Mouse (Mus musculus) splenic B cell, adult 2 months (primary cell): ENCODE data around the gene Itpr1.

Experiments
- DNase-seq: peaks from one replicate; pipeline ENCODE4 v3.0.0-alpha.2; 2011; ENCODE audit warnings: low read depth, low spot score
- H3K27me3 ChIP-seq: 2 replicates; pipeline ENCODE4 v1.6.1; 2012; ENCODE audit warnings: mild to moderate bottlenecking, low read length, moderate library complexity, mixed read lengths; ENCODE audit not compliant: control insufficient read depth, poor library complexity, insufficient read depth, severe bottlenecking
- H3K36me3 ChIP-seq: 2 replicates; pipeline ENCODE4 v1.6.1; 2012; ENCODE audit warnings: mild to moderate bottlenecking, low read length, moderate library complexity, mixed read lengths; ENCODE audit not compliant: control insufficient read depth, poor library complexity, insufficient read depth, severe bottlenecking

The Itpr1 gene

GRCm38 (mm10) chr6:108212881-108213295, at the start of gene Itpr1:
Itpr1 (plus strand) TSS chr6:108213096.
- Histone ChIP-seq H3K36me3 (peaks cover 4% of the 10 kb centered on the region; the same call in 1 of the 2 replicates), H3K27me3 (no peaks in the 10 kb centered on the region)
- DNase-seq = peak; percentile 98

DNA sequence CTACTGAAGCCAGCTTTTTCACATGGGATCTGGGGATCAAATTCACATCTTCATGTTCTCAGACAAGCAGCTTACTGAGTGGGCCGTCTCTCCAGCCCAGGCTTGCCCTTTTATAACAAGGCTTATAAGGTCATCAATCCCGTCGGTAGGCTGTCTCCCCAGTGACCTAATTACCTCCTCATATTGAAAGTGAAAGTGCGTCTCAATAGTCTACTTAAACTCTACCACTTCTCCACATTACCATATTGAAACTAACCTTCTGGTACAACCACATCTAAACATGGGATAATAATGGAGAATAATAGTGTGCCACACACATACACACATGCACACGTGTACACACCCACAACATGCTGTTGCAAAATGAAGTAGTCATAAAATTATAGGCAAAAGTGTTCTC, 48.0 kb upstream of the Itpr1 start:
- H3K36me3 ChIP-seq = no peaks in the 10 kb centered on the region
- DNase-seq = peak; percentile 49

GRCm38 (mm10) chr6:108165598-108165997, 47.3 kb upstream of the Itpr1 start:
- Histone ChIP-seq H3K27me3 (no peaks in the 10 kb centered on the region), H3K36me3 (no peaks in the 10 kb centered on the region)
- no peak for DNase-seq

More for the DNA sequence above, 48.0 kb upstream of the Itpr1 start:
- no peaks in the 10 kb centered on the region for H3K27me3 ChIP-seq

GRCm38 (mm10) chr6:108167946-108168680, 44.8 kb upstream of the Itpr1 start:
- DNase-seq = peak; percentile 22
- Histone ChIP-seq H3K36me3 (peaks cover 9% of the 10 kb centered on the region), H3K27me3 (no peaks in the 10 kb centered on the region)

DNA sequence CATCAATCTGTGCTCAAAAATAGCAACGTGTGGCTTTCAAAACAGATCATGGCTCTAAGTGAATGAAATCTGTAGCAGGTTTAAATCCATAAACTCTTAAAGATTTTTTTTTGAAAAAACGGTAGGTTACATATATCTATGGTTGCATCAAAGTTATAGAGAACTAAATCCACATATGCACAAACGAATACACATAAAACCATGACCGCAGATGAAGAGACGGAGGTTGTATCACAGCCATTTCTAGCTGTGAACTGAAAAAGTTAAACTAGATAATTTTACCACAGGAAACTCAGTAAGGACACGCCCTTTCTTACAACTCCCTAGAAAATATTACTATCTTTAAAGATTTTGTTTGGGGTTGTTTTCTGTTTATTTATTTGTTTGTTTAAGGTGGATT, 44.2 kb upstream of the Itpr1 start:
- no peak for DNase-seq
- Histone ChIP-seq H3K27me3 (no peaks in the 10 kb centered on the region), H3K36me3 (peaks cover 14% of the 10 kb centered on the region)

GRCm38 (mm10) chr6:108169466-108169865, 43.4 kb upstream of the Itpr1 start:
- no peak for DNase-seq
- Histone ChIP-seq H3K27me3 (no peaks in the 10 kb centered on the region), H3K36me3 (peaks cover 14% of the 10 kb centered on the region)

DNA sequence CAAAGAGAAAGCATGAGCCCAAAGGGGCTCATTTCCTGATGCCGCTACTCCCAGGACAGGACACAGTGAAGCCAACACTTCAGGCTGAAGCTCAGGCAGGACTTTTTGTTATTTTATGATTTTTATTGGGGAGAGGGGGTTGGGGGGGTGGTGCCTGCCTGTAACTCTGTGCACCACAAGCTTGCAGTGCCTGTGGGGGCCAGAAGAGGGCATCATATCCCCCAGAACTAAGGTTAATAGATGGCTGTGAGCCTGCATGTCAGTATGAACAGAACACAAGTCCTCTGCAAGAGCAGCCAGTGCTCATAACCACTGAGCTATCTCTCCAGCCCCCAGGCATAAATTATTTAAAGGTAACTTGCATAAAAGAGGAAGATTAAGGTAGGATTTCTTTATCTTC, 40.7 kb upstream of the Itpr1 start:
- no peak for DNase-seq
- Histone ChIP-seq H3K36me3 (peaks cover 14% of the 10 kb centered on the region), H3K27me3 (no peaks in the 10 kb centered on the region)

- H3K36me3 ChIP-seq = peaks cover 14% of the 10 kb centered on the region
- DNase-seq = no peak
- H3K27me3 ChIP-seq = no peaks in the 10 kb centered on the region
These were observed 38.7 kb upstream of the Itpr1 start for GRCm38 (mm10) chr6:108174181-108174580.

GRCm38 (mm10) chr6:108179087-108179486, 33.8 kb upstream of the Itpr1 start:
- H3K36me3 ChIP-seq = no peaks in the 10 kb centered on the region
- DNase-seq = peak; percentile 56
- no peaks in the 10 kb centered on the region for H3K27me3 ChIP-seq

- no peaks in the 10 kb centered on the region for H3K27me3 ChIP-seq
- DNase-seq = peak; percentile 92
- H3K36me3 ChIP-seq = peaks cover 2% of the 10 kb centered on the region; the same call in 1 of the 2 replicates
These were observed 27.8 kb upstream of the Itpr1 start, which contains the start of gene Sumf1 for GRCm38 (mm10) chr6:108184847-108185684. Sumf1 (minus strand) TSS chr6:108185582.

- no peak for DNase-seq
- peaks cover 2% of the 10 kb centered on the region; the same call in 1 of the 2 replicates for H3K36me3 ChIP-seq
- no peaks in the 10 kb centered on the region for H3K27me3 ChIP-seq
These were observed 27.2 kb upstream of the Itpr1 start for GRCm38 (mm10) chr6:108185685-108186009.

DNA sequence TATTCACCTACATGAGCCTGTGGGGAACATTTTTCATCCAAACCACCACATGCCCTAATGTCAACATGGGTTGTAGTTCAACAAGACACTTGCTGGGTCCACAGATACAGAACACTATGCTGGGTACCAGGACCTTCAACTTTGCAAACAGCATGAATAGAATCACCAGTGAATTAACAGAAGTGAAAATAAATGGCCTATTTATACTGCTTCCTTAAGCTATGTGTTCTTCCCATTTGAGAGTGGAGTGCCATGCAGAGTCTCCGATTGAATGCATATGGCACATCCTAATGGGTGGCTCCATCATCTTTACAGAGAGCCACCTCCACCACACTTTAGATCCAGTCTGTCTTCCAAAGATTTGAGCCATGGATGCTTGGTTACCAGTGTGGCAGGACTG, 22.2 kb upstream of the Itpr1 start:
- Histone ChIP-seq H3K27me3 (no peaks in the 10 kb centered on the region), H3K36me3 (peaks cover 2% of the 10 kb centered on the region; the same call in 1 of the 2 replicates)
- no peak for DNase-seq

GRCm38 (mm10) chr6:108192632-108193031, 20.3 kb upstream of the Itpr1 start:
- Histone ChIP-seq H3K27me3 (no peaks in the 10 kb centered on the region), H3K36me3 (peaks cover 2% of the 10 kb centered on the region; the same call in 1 of the 2 replicates)
- DNase-seq = peak; percentile 79

- no peaks in the 10 kb centered on the region for H3K36me3 ChIP-seq
- DNase-seq = no peak
- no peaks in the 10 kb centered on the region for H3K27me3 ChIP-seq
These were observed 16.2 kb upstream of the Itpr1 start for GRCm38 (mm10) chr6:108196665-108197064.

DNA sequence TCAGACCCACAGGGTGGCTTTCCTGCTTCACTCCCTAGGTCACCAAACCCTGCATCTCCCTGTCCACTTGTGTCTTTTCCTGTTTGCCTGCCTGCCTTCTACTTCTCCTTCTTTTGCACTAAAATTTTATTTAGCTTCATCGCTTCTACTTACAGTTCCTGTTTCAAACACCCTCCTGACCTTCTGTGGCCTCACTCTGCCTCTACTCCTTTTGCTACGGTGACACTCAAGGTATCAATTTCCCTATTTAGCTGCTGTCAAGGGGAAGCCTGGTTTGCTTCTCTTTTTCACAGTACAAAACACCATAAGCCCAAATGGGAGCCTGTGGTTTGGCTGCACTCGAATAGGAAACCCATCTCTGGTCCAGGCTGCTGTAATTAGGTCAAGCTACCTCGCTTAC, 15.8 kb upstream of the Itpr1 start:
- Histone ChIP-seq H3K27me3 (no peaks in the 10 kb centered on the region), H3K36me3 (no peaks in the 10 kb centered on the region)
- peak; percentile 81 for DNase-seq
